Mouse (Mus musculus): Measurements from ENCODE around the gene Spp2.

Spp2 gene

DNA sequence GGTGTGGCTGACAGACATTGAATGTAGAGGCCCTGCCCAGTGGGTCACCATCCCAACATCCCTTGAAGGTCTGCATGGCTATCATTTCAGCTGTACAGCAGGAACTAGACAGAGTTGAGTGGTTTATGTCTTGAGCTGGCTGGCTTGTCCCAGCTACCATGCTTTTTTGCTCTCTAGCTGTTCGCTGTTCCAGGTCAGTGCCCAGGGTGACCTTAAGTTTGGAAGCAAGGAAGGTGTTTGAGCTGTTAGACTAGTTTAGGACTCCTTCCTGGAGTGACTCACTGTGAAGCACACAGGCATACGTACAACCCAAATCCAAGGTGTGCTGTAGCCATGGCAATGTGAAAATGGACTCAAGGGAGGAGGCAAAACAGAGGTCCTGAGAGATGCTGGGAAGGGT, 61.6 kb downstream of the Spp2 start:
- DNase-seq: no peak

DNA sequence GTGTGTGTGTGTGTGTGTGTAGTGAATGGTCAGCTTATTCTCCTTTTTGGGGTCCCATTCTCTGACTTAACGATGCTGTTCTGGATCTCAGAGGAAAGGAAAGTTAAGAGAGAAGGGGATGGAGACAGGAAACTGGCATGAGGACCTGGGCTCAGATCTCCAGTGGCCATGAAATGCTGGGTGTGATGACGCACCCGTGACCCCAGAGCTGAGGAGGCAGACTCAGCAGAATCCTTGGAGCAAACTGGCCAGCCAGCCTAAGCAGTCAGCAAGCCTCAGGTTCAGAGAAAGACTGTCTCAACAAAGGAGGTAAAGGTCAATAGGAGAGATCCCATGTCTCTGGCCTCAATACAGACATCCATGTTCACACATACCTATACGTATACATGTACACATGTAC, 63.0 kb downstream of the Spp2 start:
- no peak for DNase-seq

DNA sequence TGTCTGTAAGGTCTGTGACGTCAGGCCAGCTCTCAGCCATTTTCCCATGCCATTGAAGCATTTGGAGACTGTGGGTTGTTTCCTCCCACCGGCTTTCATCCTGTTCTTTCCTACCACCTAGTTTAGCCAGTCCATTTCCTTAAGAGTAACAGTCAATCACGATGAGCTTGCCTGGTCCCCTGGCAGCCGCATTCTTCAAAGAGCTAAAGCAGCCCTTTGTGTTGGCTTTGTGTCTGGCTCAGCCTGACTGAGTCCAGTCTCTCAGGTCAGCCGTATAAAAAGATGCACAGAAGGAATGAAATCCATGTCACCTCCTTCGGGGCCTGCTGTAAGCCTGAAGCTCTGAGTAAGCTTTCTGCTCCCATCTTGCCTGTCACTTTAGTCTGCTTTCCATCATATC, 65.5 kb downstream of the Spp2 start:
- DNase-seq: no peak

DNA sequence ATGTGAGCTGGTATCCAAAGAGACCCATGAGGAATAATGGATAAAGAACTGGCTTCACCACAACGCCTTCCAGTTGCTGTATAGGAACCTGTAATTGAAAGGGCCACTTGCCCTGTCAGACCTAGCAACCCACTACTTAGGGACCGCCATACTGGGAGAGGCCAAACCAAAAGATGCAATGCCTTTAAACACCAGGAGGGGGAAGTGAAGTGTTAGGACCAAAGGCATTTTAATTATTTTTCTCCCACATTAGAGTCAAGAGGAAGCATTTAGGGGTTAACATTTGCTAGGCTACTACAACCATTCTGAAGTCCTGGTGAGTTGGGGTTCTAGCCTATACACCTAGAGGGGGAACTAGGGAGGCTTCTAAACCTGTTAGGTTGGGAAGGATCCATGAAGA, 67.1 kb downstream of the Spp2 start:
- DNase-seq: no peak

DNA sequence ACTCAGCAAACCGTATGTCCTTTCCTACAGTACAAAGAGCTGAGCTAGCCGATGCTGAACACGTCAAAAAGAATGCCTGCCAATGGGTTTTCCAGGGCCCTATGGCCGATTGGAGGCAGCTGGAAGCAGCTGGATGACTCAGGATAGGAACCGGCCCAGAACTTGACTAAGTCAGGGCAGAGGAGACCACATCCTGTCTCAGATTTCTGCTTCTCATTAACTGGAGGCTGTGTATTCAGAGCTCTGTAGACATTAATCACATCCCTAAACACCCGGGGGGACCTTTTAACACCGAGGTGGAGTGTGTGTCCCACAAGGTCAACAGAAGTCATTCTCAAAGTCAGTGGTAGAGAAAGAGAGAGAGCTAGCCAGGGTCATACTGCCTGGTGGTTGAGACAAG, 67.8 kb downstream of the Spp2 start:
- no peak for DNase-seq

DNA sequence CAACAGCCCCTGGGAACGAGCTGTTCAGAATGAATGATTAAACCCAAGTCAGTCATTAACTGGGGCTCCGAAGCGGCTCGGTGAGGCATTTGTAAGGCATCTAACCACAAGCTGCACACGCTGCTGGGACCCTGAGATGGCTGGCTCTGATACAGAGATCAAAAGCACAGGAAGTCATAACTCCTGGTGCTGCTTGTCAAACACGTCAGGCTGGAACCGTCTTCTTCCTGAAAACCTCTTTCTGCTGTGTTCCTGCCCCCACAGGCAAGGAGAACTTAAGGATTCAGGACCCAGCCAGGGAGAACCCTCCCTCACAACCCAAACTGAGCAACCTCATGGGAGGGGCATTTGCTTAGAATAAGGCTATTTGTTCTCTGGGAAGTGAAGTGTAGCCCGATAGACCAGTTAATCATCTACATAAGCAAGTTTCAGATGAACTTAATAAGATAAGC, 68.8 kb downstream of the Spp2 start:
- no peak for DNase-seq
